Mouse (Mus musculus): ENCODE results near the gene Vegfc. TPM values are rescaled to one million over a fixed set of nuclear protein-coding genes. Genes with fewer than 3 reads are reported as not detected.

Vegfc gene
- polyA plus RNA-seq, 1 experiment, result 20.4 TPM

DNA sequence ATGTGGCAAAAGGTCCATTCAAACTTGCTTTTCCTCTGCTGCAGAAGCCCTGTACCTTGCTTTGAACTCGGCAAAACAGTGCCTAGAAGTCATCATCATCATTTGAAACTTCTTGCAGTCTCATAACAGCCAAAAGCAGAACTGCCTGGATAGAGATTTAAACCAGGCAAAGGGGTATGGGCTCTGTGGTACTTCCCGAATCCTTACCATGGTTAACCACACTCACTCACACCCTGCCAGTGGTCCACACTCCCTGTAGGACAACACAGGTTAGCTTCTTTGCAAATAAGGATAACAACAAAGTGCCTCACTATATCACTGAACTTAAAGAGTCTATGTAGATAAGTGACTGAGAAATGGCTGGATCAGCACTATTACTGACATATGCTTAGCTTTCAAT is 9.7 kb downstream of the Vegfc start:
- Histone ChIP-seq H3ac (ENCODE audit: control insufficient read depth, insufficient read length, low read depth) (no peak overlapping the region), H3K79me3 (ENCODE audit: low read depth) (peaks cover 69% of the 10 kb centered on the region), H3K27me3 (ENCODE audit: control insufficient read depth, insufficient read depth, insufficient read length) (no peaks in the 10 kb centered on the region), H3K4me3 (ENCODE audit: insufficient read depth, poor library complexity, severe bottlenecking) (no peak overlapping the region), H3K79me2 (ENCODE audit: control insufficient read depth, insufficient read depth) (peaks cover 90% of the 10 kb centered on the region), H3K36me3 (ENCODE audit: control insufficient read depth, insufficient read depth) (peaks cover 15% of the 10 kb centered on the region)
- TF ChIP-seq USF1 (IDR thresholded peaks at IDR 0.05; ENCODE audit: low read depth), result no peak

DNA sequence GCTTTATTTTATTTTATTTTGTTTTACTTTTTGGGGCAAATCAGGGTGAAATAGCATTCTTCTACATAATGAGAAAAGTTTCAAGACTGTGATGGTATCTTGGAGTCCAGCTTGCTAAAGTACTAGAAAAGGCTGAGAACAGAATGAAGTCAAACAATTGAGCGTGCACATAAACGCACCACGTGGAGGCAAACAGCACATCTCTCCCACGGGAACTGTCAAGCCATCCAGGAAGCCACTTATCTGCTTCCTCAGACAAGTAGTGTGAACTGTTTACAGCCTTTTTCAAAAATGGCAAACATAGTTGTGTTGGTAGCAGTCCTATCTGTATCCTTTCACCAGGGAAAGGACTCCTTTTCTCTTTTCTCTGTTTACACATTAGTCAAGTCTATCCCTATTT is 11.8 kb downstream of the Vegfc start:
- Histone ChIP-seq H3ac (ENCODE audit: control insufficient read depth, insufficient read length, low read depth) (no peak overlapping the region), H3K36me3 (ENCODE audit: control insufficient read depth, insufficient read depth) (peaks cover 15% of the 10 kb centered on the region), H3K79me3 (ENCODE audit: low read depth) (peaks cover 53% of the 10 kb centered on the region), H3K79me2 (ENCODE audit: control insufficient read depth, insufficient read depth) (peaks cover 72% of the 10 kb centered on the region), H3K4me3 (ENCODE audit: insufficient read depth, poor library complexity, severe bottlenecking) (no peak overlapping the region), H3K27me3 (ENCODE audit: control insufficient read depth, insufficient read depth, insufficient read length) (no peaks in the 10 kb centered on the region)
- no peak for TF ChIP-seq MYOG (IDR thresholded peaks at IDR 0.05; ENCODE audit: control insufficient read depth, extremely low read depth, insufficient read length)

DNA sequence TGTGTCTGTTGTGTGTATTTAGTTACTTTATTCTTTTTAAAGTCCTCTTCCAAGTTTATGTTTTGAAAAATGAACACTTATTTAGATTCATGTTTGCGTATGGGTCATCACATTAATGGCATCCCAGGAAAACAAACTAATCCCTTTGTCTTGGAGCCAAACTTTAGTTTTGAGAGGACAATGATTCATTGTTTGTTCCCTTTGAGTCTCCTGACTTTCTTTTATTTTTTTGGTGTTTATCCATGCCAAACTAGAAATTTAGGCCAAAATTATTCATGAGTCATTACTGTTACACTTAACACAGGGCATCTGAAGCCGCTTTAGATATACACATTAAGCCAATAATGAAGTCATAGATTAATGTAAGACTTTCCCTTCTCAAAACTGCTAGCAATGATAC is 12.5 kb downstream of the Vegfc start:
- no peaks in the 10 kb centered on the region for H3K27me3 ChIP-seq (ENCODE audit: control insufficient read depth, insufficient read depth, insufficient read length)
- TF ChIP-seq MAX (IDR thresholded peaks at IDR 0.05), result no peak
- TF ChIP-seq FOSL1 (IDR thresholded peaks at IDR 0.05; ENCODE audit: insufficient read depth, low read length, poor library complexity, severe bottlenecking), result no peak
- TF ChIP-seq CTCF (IDR thresholded peaks at IDR 0.05; ENCODE audit: control insufficient read depth, insufficient read depth, insufficient read length), result no peak
- no peak for TF ChIP-seq CEBPB (IDR thresholded peaks at IDR 0.05; ENCODE audit: low read depth)
- TF ChIP-seq USF1 (IDR thresholded peaks at IDR 0.05; ENCODE audit: low read depth), result no peak
- TF ChIP-seq MYOD1 (IDR thresholded peaks at IDR 0.05; ENCODE audit: control insufficient read depth, insufficient read length, low read depth), result no peak
- no peak for TF ChIP-seq MYOG (IDR thresholded peaks at IDR 0.05; ENCODE audit: control insufficient read depth, extremely low read depth, insufficient read length)
- peaks cover 48% of the 10 kb centered on the region for H3K79me3 ChIP-seq (ENCODE audit: low read depth)
- no peak overlapping the region for H3K4me3 ChIP-seq (ENCODE audit: insufficient read depth, poor library complexity, severe bottlenecking)
- peaks cover 15% of the 10 kb centered on the region for H3K36me3 ChIP-seq (ENCODE audit: control insufficient read depth, insufficient read depth)
- peaks cover 72% of the 10 kb centered on the region for H3K79me2 ChIP-seq (ENCODE audit: control insufficient read depth, insufficient read depth)
- no peak overlapping the region for H3ac ChIP-seq (ENCODE audit: control insufficient read depth, insufficient read length, low read depth)

DNA sequence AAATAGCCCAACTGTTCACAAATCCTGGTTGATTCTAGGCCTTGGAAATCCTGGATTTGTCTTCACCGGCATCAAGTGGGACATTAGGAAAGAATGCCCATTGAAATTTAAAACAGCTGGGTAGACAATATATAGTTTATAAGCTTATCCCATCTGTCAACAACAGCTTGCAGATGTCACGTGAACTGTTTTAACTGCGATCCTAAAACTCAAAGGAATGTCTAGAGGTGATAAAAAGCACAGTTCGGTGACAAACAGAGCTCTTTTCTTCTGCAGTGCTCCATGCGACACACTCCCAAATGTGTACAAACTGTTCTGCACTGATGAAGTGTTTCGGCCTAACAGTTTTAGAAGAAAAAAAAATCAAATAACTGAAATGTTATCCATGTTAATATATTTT is 22.7 kb downstream of the Vegfc start:
- H3K79me3 ChIP-seq (ENCODE audit: low read depth), result peaks cover 70% of the 10 kb centered on the region
- no peaks in the 10 kb centered on the region for H3K36me3 ChIP-seq (ENCODE audit: control insufficient read depth, insufficient read depth)
- TF ChIP-seq MYOD1 (IDR thresholded peaks at IDR 0.05; ENCODE audit: control insufficient read depth, insufficient read length, low read depth) (no peak), USF1 (IDR thresholded peaks at IDR 0.05; ENCODE audit: low read depth) (no peak), CEBPB (IDR thresholded peaks at IDR 0.05; ENCODE audit: low read depth) (no peak), CTCF (IDR thresholded peaks at IDR 0.05; ENCODE audit: control insufficient read depth, insufficient read depth, insufficient read length) (no peak), MAX (IDR thresholded peaks at IDR 0.05) (no peak), MYOG (IDR thresholded peaks at IDR 0.05; ENCODE audit: control insufficient read depth, extremely low read depth, insufficient read length) (no peak), FOSL1 (IDR thresholded peaks at IDR 0.05; ENCODE audit: insufficient read depth, low read length, poor library complexity, severe bottlenecking) (no peak)
- H3K27me3 ChIP-seq (ENCODE audit: control insufficient read depth, insufficient read depth, insufficient read length), result no peaks in the 10 kb centered on the region
- H3K4me3 ChIP-seq (ENCODE audit: insufficient read depth, poor library complexity, severe bottlenecking), result no peak overlapping the region
- peaks cover 86% of the 10 kb centered on the region for H3K79me2 ChIP-seq (ENCODE audit: control insufficient read depth, insufficient read depth)
- H3ac ChIP-seq (ENCODE audit: control insufficient read depth, insufficient read length, low read depth), result no peak overlapping the region

DNA sequence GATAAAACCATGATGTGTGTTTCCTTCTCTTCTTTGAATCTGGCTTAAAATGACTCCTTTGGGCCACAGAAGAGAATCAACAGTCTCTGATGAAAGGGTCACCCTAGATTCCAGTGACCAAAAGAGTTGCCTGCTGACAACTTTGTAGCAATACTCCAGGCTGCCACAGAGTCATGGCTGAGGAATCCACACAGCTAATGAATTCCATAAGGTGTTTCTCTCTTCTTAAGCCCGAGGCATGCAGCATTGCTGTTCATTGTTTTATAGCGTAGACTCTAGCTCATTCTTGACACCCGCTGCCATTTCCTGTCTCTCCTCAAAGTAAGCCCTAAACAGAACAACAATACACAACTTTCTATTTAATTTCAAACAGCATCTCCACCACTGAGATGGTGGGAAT is 37.2 kb downstream of the Vegfc start:
- H3ac ChIP-seq (ENCODE audit: control insufficient read depth, insufficient read length, low read depth), result no peak overlapping the region
- no peak overlapping the region for H3K4me3 ChIP-seq (ENCODE audit: insufficient read depth, poor library complexity, severe bottlenecking)
- H3K79me2 ChIP-seq (ENCODE audit: control insufficient read depth, insufficient read depth), result peaks cover 92% of the 10 kb centered on the region
- H3K36me3 ChIP-seq (ENCODE audit: control insufficient read depth, insufficient read depth), result no peaks in the 10 kb centered on the region
- no peak for TF ChIP-seq FOSL1 (IDR thresholded peaks at IDR 0.05; ENCODE audit: insufficient read depth, low read length, poor library complexity, severe bottlenecking)
- peaks cover 44% of the 10 kb centered on the region for H3K79me3 ChIP-seq (ENCODE audit: low read depth)
- no peaks in the 10 kb centered on the region for H3K27me3 ChIP-seq (ENCODE audit: control insufficient read depth, insufficient read depth, insufficient read length)

DNA sequence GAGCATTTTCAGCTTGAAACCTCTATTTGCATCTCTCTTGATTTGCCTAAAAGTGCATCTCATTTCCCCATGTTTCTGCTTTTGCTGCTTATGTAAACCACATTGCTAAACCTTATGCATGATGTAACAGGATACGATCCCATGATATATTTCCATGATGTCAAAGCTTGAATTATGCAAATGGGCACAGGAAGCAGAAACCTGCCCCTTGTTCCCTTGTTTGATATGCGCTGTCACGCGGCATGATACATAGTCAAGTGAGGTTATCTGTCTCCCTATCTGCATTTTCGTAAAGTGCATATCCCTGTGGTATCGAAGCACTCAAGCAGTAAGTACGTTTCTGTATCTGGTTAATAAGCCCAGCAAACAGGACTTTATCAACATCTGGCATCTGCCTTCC is 42.7 kb downstream of the Vegfc start:
- no peak overlapping the region for H3K4me3 ChIP-seq (ENCODE audit: insufficient read depth, poor library complexity, severe bottlenecking)
- H3K36me3 ChIP-seq (ENCODE audit: control insufficient read depth, insufficient read depth), result peaks cover 6% of the 10 kb centered on the region
- H3ac ChIP-seq (ENCODE audit: control insufficient read depth, insufficient read length, low read depth), result no peak overlapping the region
- peaks cover 92% of the 10 kb centered on the region for H3K79me2 ChIP-seq (ENCODE audit: control insufficient read depth, insufficient read depth)
- H3K79me3 ChIP-seq (ENCODE audit: low read depth), result peaks cover 44% of the 10 kb centered on the region
- H3K27me3 ChIP-seq (ENCODE audit: control insufficient read depth, insufficient read depth, insufficient read length), result no peaks in the 10 kb centered on the region
- TF ChIP-seq FOSL1 (IDR thresholded peaks at IDR 0.05; ENCODE audit: insufficient read depth, low read length, poor library complexity, severe bottlenecking) (no peak), MAX (IDR thresholded peaks at IDR 0.05) (no peak), CEBPB (IDR thresholded peaks at IDR 0.05; ENCODE audit: low read depth) (no peak), MYOG (IDR thresholded peaks at IDR 0.05; ENCODE audit: control insufficient read depth, extremely low read depth, insufficient read length) (no peak), MYOD1 (IDR thresholded peaks at IDR 0.05; ENCODE audit: control insufficient read depth, insufficient read length, low read depth) (no peak), CTCF (IDR thresholded peaks at IDR 0.05; ENCODE audit: control insufficient read depth, insufficient read depth, insufficient read length) (no peak), USF1 (IDR thresholded peaks at IDR 0.05; ENCODE audit: low read depth) (no peak)
